Mouse (Mus musculus) thymus, adult 2 months (tissue): Measurements from ENCODE around the gene Per1.

ENCODE experiments used
- CTCF ChIP-seq: fragments of 200-500 bp; IDR thresholded peaks from 2 replicates; pipeline ENCODE4 v1.5.1; 2012; ENCODE audit warnings: mild to moderate bottlenecking, control low read depth, low read length, moderate library complexity, borderline replicate concordance; ENCODE audit not compliant: control insufficient read depth, poor library complexity, insufficient read depth; ENCODE audit errors: extremely low read depth
- POLR2A ChIP-seq: fragments of 200-500 bp; IDR thresholded peaks from 2 replicates; pipeline ENCODE4 v1.6.1; 2012; ENCODE audit warnings: mild to moderate bottlenecking, low read length, control low read depth, moderate library complexity; ENCODE audit not compliant: control insufficient read depth, poor library complexity, insufficient read depth; ENCODE audit errors: extremely low read depth

DNA sequence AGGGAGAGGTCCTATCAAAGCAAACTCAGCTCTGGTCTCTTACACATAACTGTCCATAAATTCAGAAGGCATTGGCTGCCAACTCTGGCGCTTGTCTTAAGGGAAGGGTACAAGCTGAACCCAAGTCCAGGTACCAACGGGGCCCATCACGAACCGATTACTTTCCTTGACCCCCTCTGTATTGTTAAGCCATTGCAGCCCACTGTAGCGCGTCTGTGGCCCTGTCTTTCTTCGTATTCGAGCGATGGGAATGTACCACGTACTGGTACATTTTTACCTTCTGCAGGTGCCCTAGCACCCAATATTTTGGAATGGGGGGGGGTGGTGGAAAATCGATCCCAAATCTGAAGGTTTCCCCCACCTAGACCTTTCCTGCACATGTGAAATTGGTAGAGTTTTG, 22.8 kb upstream of the Per1 start:
- TF ChIP-seq CTCF (no peak), POLR2A (no peak)
